Mouse (Mus musculus) liver, postnatal 0 days (tissue): ENCODE results near the gene Kng2. TPM values are rescaled to one million over a fixed set of nuclear protein-coding genes. Genes with fewer than 3 reads are reported as not detected.
"Not testable (repeated sequence)": the region's sequence is repeated elsewhere in the genome, so short reads cannot be mapped to it uniquely, and the experiment has no call there.

Source experiments
- ATAC-seq: fragments of 200-750 bp; cut with Nextera tagmentation; 2 replicates; pipeline ENCODE4 v1.8.0; 2017; ENCODE audit warnings: mild to moderate bottlenecking, moderate library complexity
- DNase-seq: peaks from one replicate; pipeline ENCODE4 v3.0.0-alpha.2; 2016
- H3K27ac ChIP-seq: fragments of 300-500 bp; sonication (generic); 2 replicates; pipeline ENCODE4 v1.5.1; 2014; ENCODE audit warnings: antibody characterized with exemption, moderate library complexity, mild to moderate bottlenecking, low read depth
- H3K27me3 ChIP-seq: fragments of 300-500 bp; sonication (generic); 2 replicates; pipeline ENCODE4 v1.6.1; 2014; ENCODE audit warnings: low read length, control low read depth, mixed read lengths; ENCODE audit not compliant: insufficient read depth
- H3K36me3 ChIP-seq: fragments of 300-500 bp; sonication (generic); replicated peaks from 2 replicates; pipeline ENCODE4 v1.6.1; 2014; ENCODE audit warnings: mild to moderate bottlenecking, control low read depth, low read length, moderate library complexity, mixed read lengths; ENCODE audit not compliant: insufficient read depth
- H3K4me1 ChIP-seq: fragments of 300-500 bp; sonication (generic); 2 replicates; pipeline ENCODE4 v1.6.1; 2014; ENCODE audit warnings: antibody characterized with exemption, mild to moderate bottlenecking, control low read depth; ENCODE audit not compliant: insufficient read depth
- H3K4me2 ChIP-seq: fragments of 300-500 bp; sonication (generic); 2 replicates; pipeline ENCODE4 v1.6.1; 2014; ENCODE audit warnings: low read depth, mild to moderate bottlenecking, low read length, moderate library complexity, mixed read lengths
- H3K4me3 ChIP-seq: fragments of 300-500 bp; sonication (generic); 2 replicates; pipeline ENCODE4 v1.5.1; 2014; ENCODE audit warnings: low read depth, low read length
- H3K9ac ChIP-seq: fragments of 300-500 bp; sonication (generic); replicated peaks from 2 replicates; pipeline ENCODE4 v1.6.1; 2014; ENCODE audit warnings: mild to moderate bottlenecking, moderate library complexity
- H3K9me3 ChIP-seq: fragments of 300-500 bp; sonication (generic); 2 replicates; pipeline ENCODE4 v1.6.1; 2016; ENCODE audit warnings: mild to moderate bottlenecking, control low read depth, low read length, mixed read lengths
- CTCF ChIP-seq: sonication (generic); IDR thresholded peaks from 2 replicates; pipeline ENCODE4 v1.5.1; 2016; ENCODE audit warnings: antibody characterized with exemption, low read depth
- EP300 ChIP-seq: IDR thresholded peaks from 2 replicates; pipeline ENCODE4 v1.6.1; 2016; ENCODE audit warnings: antibody characterized with exemption, low read depth, mild to moderate bottlenecking
- WGBS: fragments of 180-500 bp; shearing (Covaris S2); extraction: QIAGEN DNeasy Blood & Tissue Kit; methylation state at CpG from one replicate; pipeline ENCODE4 v1.1.7; 2014; ENCODE audit not compliant: insufficient replicate concordance; 5-methylcytosine and 5-hydroxymethylcytosine counted together
- polyA plus RNA-seq: library from polyadenylated mRNA; unstranded; fragments of >200 nt; fragmentation: Nextera tagmentation; extraction: Ambion mirVana; gene quantifications from 2 replicates; pipeline ENCODE4 v1.2.1, GENCODE M21; 2015

Gene Kng2
- polyA plus RNA-seq, 1 experiment from 2014 or later: 348 TPM

DNA sequence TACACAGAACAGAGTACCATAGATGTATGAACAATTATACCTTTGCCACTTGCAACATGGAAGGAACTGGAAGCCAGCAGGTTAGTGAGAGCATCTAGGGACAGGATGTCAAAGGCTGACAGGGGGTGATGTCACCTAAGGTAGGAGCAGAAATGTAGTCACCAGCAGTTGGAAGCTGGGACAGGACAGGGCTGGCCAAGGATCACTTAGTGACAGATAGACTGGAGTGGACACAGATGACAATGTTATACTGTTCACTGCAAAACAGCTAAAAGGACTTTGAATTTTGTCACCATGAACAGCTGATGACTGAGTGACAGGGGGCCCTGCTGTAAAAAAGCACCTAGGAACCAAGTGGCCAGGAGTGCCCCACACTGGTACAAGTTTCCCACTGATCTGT lies 2.7 kb downstream of the Kng2 start:
- no peak overlapping the region for H3K27ac ChIP-seq
- peak; percentile 35 for ATAC-seq

DNA sequence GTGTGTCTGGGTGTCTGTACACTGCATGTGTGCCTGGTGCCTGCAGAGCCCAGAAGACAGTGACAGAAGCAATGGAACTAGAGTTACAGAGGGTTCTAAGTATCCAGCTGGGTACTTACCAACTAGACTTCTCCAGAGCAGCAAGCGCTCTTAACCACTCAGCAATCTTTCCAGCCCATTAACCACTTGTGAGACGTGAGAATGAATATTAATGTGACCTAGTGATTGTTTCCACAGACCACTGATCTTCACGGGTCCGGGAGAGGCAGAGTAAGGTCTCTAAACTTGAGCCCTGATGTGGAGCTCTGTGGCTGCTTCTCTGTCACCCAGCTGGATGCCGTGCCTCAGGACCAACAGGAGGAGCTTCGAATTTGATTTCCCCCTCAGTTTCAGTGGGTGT lies 4.2 kb downstream of the Kng2 start:
- H3K4me1 ChIP-seq: 0 out of 2 replicates have a peak, but pooled peaks cover 6% of the 10 kb centered on the region
- no peaks in the 10 kb centered on the region for H3K9me3 ChIP-seq
- ATAC-seq (no peak), DNase-seq (no peak)
- H3K9ac ChIP-seq: no peak overlapping the region
- 0 out of 2 replicates have a peak overlapping the region, but pooled peaks have one; percentile 62 for H3K4me2 ChIP-seq
- WGBS: 63% methylated on average over 6 of the region's 6 CpGs
- no peaks in the 10 kb centered on the region for H3K27me3 ChIP-seq
- TF ChIP-seq EP300: no peak
- no peak overlapping the region for H3K4me3 ChIP-seq
- no peak overlapping the region for H3K27ac ChIP-seq
- H3K36me3 ChIP-seq: 0 out of 2 replicates have a peak, but pooled peaks cover 2% of the 10 kb centered on the region

More for the DNA sequence above, 2.7 kb downstream of the Kng2 start:
- no peak for TF ChIP-seq CTCF
- no peak for TF ChIP-seq EP300
- H3K4me3 ChIP-seq: peak overlapping the region; percentile 0
- H3K36me3 ChIP-seq: 0 out of 2 replicates have a peak, but pooled peaks cover 2% of the 10 kb centered on the region
- H3K4me2 ChIP-seq: peak overlapping the region; percentile 62
- H3K27me3 ChIP-seq: no peaks in the 10 kb centered on the region
- no peak for DNase-seq
- 0 out of 2 replicates have a peak, but pooled peaks cover 6% of the 10 kb centered on the region for H3K4me1 ChIP-seq
- H3K9ac ChIP-seq: peak overlapping the region; percentile 28; the same call in 1 of the 2 replicates
- no peaks in the 10 kb centered on the region for H3K9me3 ChIP-seq

DNA sequence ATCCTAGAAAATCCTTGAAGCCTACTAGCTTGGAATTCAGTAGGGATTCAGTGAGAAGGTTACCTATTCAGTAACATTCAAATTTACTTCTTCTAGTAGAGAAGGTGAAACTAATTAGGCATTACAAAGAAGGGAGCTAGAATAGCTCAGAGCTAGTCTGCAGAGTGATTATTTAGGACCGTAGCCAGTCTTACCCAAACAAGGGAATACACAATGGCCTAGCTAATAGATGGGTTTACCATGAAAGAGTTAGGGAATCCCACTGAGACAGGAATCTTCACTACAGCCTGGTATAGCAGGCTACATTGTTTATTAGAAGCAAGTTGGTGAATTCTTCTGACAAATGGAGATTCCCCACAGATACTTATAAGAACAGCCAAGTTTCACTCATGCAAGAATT lies 8.7 kb downstream of the Kng2 start:
- H3K4me2 ChIP-seq, H3K4me3 ChIP-seq, DNase-seq, H3K27ac ChIP-seq, H3K9ac ChIP-seq, H3K4me1 ChIP-seq, H3K27me3 ChIP-seq, H3K36me3 ChIP-seq, H3K9me3 ChIP-seq, ATAC-seq: not testable (repeated sequence)
- WGBS: 69% methylated on average over 1 of the region's 1 CpGs

DNA sequence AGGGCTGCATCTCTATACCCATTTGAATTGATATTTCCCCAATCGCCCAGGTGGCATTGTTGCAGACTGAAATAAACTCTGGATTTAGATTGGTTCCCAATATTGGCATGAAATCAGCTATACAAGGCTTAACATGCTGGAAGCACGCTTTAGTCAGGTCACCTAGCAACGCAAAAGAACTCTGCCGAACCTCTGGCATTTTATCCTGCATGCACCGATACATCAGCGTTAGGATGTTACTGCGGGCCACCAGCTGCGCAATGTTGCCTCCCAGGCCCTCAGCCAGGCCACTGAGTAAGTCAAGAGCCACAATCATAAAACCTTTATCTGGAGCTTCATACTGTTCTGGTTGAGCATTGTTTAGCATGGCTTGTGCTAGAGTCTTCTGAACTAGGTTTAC lies 14.6 kb downstream of the Kng2 start:
- not testable (repeated sequence) for H3K4me1 ChIP-seq, H3K4me2 ChIP-seq, H3K36me3 ChIP-seq, H3K9me3 ChIP-seq, DNase-seq, H3K4me3 ChIP-seq, H3K27me3 ChIP-seq, H3K9ac ChIP-seq, ATAC-seq, H3K27ac ChIP-seq
- 82% methylated on average over 8 of the region's 8 CpGs for WGBS

DNA sequence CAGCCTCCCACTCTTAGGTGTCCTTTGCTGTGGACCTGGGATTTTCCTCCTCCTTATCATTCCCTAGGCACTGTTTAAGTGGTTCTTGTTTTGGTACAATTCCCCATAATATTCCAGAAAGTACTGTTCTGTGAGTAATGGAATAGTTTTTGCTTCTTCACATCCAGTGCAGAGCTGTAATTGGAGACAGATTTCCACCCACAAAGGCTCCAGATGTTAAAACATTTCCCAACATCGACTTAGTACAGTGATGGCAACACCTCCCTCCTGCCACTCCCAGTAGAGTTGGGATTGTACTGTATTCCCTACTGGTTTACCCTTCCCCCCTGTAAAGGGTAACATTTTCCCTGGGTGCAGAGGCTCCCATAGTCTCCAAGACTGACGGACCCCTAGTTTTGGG lies 15.5 kb downstream of the Kng2 start:
- H3K9me3 ChIP-seq, ATAC-seq, DNase-seq, H3K4me2 ChIP-seq, H3K9ac ChIP-seq, H3K4me3 ChIP-seq, H3K4me1 ChIP-seq, H3K27me3 ChIP-seq, H3K36me3 ChIP-seq, H3K27ac ChIP-seq: not testable (repeated sequence)
- 72% methylated on average over 2 of the region's 2 CpGs for WGBS

DNA sequence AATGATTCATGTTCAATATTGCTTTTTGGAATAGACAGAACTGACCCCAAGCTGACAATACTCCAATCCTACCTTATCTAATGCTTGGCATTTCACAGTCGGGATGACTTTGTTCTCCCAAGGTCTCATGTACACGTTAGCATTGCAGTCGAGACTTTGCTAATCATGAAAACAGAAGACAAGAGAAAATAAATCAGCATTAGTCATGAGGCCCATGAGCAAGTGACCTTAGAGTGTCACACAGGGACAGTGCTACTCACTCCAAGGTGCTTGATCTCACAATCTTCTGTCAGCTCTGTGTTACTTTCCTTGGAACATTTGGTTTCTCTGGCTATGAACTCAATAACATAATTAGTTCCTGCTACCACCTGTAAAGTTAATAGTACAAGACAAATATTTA lies 32.3 kb downstream of the Kng2 start:
- H3K27me3 ChIP-seq, ATAC-seq, DNase-seq, H3K9ac ChIP-seq, H3K4me2 ChIP-seq, H3K9me3 ChIP-seq, H3K4me1 ChIP-seq, H3K36me3 ChIP-seq, H3K27ac ChIP-seq, H3K4me3 ChIP-seq: not testable (repeated sequence)
- WGBS: 66% methylated on average over 3 of the region's 3 CpGs

DNA sequence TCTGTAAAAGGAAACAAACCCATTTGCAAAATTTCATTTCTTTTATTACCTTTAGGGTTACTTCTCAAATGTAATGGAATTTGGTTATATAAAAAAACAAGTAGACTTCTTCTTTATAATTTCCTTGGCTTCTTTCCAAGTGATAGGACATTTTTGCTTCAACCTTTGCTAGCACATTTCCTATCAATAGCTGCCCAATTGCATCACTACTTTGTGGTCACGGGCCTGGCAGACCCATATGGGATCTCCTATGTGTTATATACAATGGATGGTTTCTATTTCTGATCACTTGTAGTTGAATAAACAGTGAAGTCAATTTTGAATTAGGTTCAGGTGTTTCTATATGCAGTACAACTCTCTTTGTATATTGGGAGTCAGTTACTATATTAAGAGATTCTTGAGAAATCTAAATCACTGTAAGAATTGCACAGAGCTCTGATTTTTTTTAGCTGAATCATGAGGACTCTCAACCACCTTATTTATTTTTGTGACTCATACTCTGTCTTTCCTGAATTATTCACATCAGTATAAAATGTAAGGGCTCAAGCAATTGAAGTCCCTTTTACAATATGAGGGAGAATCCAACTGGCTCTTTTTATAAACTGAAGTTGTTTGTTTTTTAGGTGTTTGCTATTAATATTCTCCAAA lies 61.8 kb downstream of the Kng2 start:
- ATAC-seq: no peak
- no peaks in the 10 kb centered on the region for H3K27me3 ChIP-seq
- no peak overlapping the region for H3K9ac ChIP-seq
- H3K4me3 ChIP-seq: no peak overlapping the region
- H3K9me3 ChIP-seq: no peaks in the 10 kb centered on the region
- WGBS: 38% methylated on average over 1 of the region's 1 CpGs
- TF ChIP-seq EP300 (no peak), CTCF (no peak)
- H3K4me2 ChIP-seq: no peak overlapping the region
- H3K36me3 ChIP-seq: no peaks in the 10 kb centered on the region
- DNase-seq: no peak
- no peaks in the 10 kb centered on the region for H3K4me1 ChIP-seq
- no peak overlapping the region for H3K27ac ChIP-seq
